Mouse (Mus musculus) ES-E14 (cell line): ENCODE data around the gene Fam216b. TPM values are rescaled to one million over a fixed set of nuclear protein-coding genes. Genes with fewer than 3 reads are reported as not detected.

Source experiments
- DNase-seq: peaks from one replicate; pipeline ENCODE4 v3.0.0-alpha.2; 2013; ENCODE audit warnings: low read depth, low spot score
- H3K27ac ChIP-seq: 2 replicates; pipeline ENCODE4 v1.5.1; 2012; ENCODE audit warnings: low read depth, mild to moderate bottlenecking, low read length, moderate library complexity, mixed read lengths; ENCODE audit not compliant: poor library complexity, insufficient read depth, severe bottlenecking
- H3K36me3 ChIP-seq: 2 replicates; pipeline ENCODE4 v1.6.1; 2012; ENCODE audit warnings: mild to moderate bottlenecking, low read length, moderate library complexity, mixed read lengths; ENCODE audit not compliant: control insufficient read depth, poor library complexity, insufficient read depth, severe bottlenecking
- H3K4me1 ChIP-seq, 2 experiments: fragments of 150-350 bp in 1 of 2; sonication (generic) in 1 of 2; 2 replicates each; pipeline ENCODE4 v1.6.1; 2012; ENCODE audit warnings: low read length in 2 of 2, mild to moderate bottlenecking in 1 of 2, mixed read lengths in 1 of 2; ENCODE audit not compliant: control insufficient read depth in 2 of 2, insufficient read depth in 2 of 2, poor library complexity in 1 of 2
- H3K4me3 ChIP-seq, 2 experiments: fragments of 150-350 bp in 1 of 2; sonication (generic) in 1 of 2; 2 replicates each; pipeline ENCODE4 v1.5.1; 2012; ENCODE audit warnings: low read length in 2 of 2, low read depth in 1 of 2, mild to moderate bottlenecking in 1 of 2, mixed read lengths in 1 of 2; ENCODE audit not compliant: insufficient read depth in 1 of 2, poor library complexity in 1 of 2, severe bottlenecking in 1 of 2
- H3K9ac ChIP-seq: 2 replicates; pipeline ENCODE4 v1.6.1; 2012; ENCODE audit warnings: low read depth, mild to moderate bottlenecking, low read length, mixed read lengths; ENCODE audit not compliant: poor library complexity, insufficient read depth, severe bottlenecking
- H3K9me3 ChIP-seq: fragments of 150-350 bp; sonication (generic); 2 replicates; pipeline ENCODE4 v1.6.1; 2012; ENCODE audit warnings: low read depth, mild to moderate bottlenecking, low read length; ENCODE audit not compliant: control insufficient read depth, insufficient read depth
- CHD2 ChIP-seq: IDR thresholded peaks from 2 replicates; pipeline ENCODE4 v1.6.1; 2014; ENCODE audit warnings: mild to moderate bottlenecking, low read depth, low read length, inconsistent platforms
- HCFC1 ChIP-seq: IDR thresholded peaks from 2 replicates; pipeline ENCODE4 v1.6.1; 2012; ENCODE audit warnings: low read length, inconsistent platforms, borderline replicate concordance; ENCODE audit not compliant: insufficient read depth
- MAFK ChIP-seq: IDR thresholded peaks from 2 replicates; pipeline ENCODE4 v1.6.1; 2014; ENCODE audit warnings: mild to moderate bottlenecking, low read depth, low read length, inconsistent platforms; ENCODE audit not compliant: insufficient read depth
- ZC3H11A ChIP-seq: IDR thresholded peaks from 2 replicates; pipeline ENCODE4 v1.6.1; 2012; ENCODE audit warnings: low read depth, mild to moderate bottlenecking, inconsistent platforms, low read length, borderline replicate concordance
- ZNF384 ChIP-seq: IDR thresholded peaks from 2 replicates; pipeline ENCODE4 v1.6.1; 2012; ENCODE audit warnings: low read depth, low read length, inconsistent platforms
- in situ Hi-C, 2 experiments: fragments of 600-800 bp; cut with MboI; formaldehyde crosslinking; loops; one replicate each; pipeline ENCODE4 v1.15.1; 2025; ENCODE audit warnings: low sequenced_read_pairs in 2 of 2, inconsistent platforms in 1 of 2; ENCODE audit not compliant: unreplicated experiment in 2 of 2
- total RNA-seq: library from RNA; depleted of rRNA; stranded (reverse); fragments of 300-350 nt; gene quantifications from 2 replicates; pipeline ENCODE4 v1.2.3, GENCODE M21; 2012; rRNA removed

Fam216b gene
- total RNA-seq, result not detected in 2 replicates

DNA sequence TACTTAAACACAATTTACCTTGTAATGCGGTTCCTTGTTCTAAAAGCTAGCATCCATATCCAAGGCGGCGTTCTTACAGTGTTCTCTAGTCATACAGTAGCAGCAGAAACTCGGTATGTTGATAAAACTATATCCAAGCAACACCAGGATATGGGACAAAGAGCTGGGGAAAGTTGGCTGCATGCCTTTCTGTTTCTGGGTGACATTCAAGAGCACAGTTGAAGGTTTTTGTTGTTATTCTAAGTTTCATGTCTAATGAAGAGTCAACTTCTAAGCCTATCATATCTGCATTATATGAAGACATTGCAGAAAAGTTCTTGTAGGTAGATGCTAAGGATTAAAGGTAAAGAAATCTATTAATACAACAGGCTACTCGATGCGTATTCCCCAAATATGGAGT, at the start of gene Fam216b:
Gene Fam216b, minus strand, starts transcription at position 101 of the 400 bp plus-strand sequence.
- Histone ChIP-seq H3K36me3 (no peaks in the 10 kb centered on the region), H3K9ac (no peak within 1 kb of the TSS), H3K27ac (no peak within 1 kb of the TSS), H3K4me1 (no peaks in the 10 kb centered on the region), H3K4me3 (no peak within 1 kb of the TSS), H3K9me3 (no peaks in the 10 kb centered on the region)
- in situ Hi-C loops, result no loop called here
- TF ChIP-seq CHD2, result no peak
- no peak for TF ChIP-seq HCFC1
- TF ChIP-seq ZNF384, result no peak
- no peak for TF ChIP-seq ZC3H11A
- no peak for TF ChIP-seq MAFK
- DNase-seq, result no peak

DNA sequence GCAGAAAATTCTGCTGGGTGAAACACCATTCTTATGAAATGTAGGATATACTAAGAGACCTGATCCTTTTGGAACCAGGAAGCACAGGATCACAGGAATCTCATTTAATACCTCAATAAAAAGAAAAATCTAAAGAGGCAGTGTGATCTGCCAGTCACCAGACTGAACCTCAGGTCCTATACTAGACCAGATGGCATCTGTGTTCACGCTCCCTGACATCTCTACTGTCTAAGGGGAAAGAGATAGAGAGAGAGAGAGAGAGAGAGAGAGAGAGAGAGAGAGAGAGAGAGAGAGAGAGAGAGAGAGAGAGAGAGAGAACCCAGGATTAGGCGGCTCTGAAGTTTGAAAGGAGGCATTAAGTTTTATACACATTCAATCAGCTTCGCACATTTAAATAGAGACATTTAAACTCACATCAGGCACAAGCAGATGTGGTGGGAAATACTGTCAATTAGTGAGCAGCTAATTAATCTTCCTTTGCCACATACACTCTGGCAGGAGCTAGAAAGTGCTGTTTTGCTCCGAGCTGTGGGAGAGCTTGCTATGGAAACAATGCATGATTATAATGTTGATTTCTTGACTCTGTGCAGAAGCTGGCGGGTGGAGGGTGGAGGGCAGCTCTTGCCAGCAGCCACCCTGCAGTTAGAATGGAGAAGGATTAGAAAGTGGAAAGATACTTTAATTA, 43.7 kb upstream of the Fam216b start:
- H3K9me3 ChIP-seq, result no peaks in the 10 kb centered on the region
- no peak for TF ChIP-seq HCFC1
- no peak for TF ChIP-seq CHD2
- no peak for TF ChIP-seq ZNF384
- TF ChIP-seq MAFK, result no peak
- no peak for TF ChIP-seq ZC3H11A

DNA sequence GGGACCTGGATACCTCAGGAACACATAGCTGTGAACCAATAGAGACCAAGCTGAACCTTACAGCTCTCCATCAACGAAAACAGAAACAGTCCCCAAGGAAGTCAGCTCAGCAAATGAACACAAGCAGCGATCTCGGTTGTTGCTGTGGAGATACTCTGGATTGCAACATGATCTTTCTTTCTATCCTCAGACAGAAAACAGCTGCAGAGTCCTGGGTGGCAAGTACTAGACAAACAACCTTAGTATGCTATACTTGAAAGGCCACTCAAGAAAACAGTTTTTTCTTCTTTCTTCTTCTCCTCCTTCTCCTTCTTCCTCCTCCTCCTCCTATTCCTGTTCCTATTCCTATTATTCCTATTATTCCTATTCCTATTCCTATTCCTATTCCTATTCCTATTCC, 37.9 kb upstream of the Fam216b start:
- Histone ChIP-seq H3K36me3 (no peaks in the 10 kb centered on the region), H3K9me3 (no peaks in the 10 kb centered on the region), H3K4me3 (no peak overlapping the region), H3K9ac (no peak overlapping the region), H3K4me1 (no peaks in the 10 kb centered on the region), H3K27ac (no peak overlapping the region)
- no peak for TF ChIP-seq ZC3H11A
- TF ChIP-seq HCFC1, result no peak
- TF ChIP-seq ZNF384, result no peak
- TF ChIP-seq MAFK, result no peak
- no peak for DNase-seq
- in situ Hi-C loops, result no loop called here

More for the DNA sequence above, 43.7 kb upstream of the Fam216b start:
- DNase-seq, result no peak
- Histone ChIP-seq H3K27ac (no peak overlapping the region), H3K9ac (no peak overlapping the region), H3K4me1 (0 out of 4 replicates have a peak, but pooled peaks cover 0 to 2% of the 10 kb centered on the region in 2 experiments), H3K36me3 (no peaks in the 10 kb centered on the region), H3K4me3 (no peak overlapping the region)
- in situ Hi-C loops, result no loop called here

DNA sequence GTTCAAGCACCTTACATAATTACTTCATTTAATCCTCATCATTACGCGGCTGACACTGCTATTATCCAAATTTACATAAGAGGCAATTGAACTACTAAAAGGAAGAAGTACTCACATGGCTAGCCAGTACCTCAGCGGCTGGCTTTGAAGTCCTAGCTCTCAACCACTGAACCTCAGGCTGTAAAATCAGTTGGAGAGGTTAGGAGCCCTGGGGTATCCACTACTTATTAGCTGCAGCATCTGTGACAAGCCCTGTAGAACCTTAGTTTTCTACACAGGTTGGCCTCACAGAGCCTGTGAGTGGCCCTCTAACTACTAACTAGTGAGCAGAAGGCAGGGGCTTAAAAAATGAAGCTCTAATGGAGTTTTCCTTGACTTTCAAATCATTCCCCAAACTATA, 31.5 kb upstream of the Fam216b start:
- DNase-seq, result no peak
- Histone ChIP-seq H3K27ac (no peak overlapping the region), H3K9ac (no peak overlapping the region), H3K4me3 (no peak overlapping the region), H3K4me1 (peaks cover 0 to 4% of the 10 kb centered on the region in 2 experiments; a peak in 1 of 4 replicates), H3K9me3 (no peaks in the 10 kb centered on the region), H3K36me3 (no peaks in the 10 kb centered on the region)
- in situ Hi-C loops, result no loop called here
- no peak for TF ChIP-seq CHD2
- TF ChIP-seq HCFC1, result no peak
- no peak for TF ChIP-seq MAFK
- TF ChIP-seq ZNF384, result no peak
- TF ChIP-seq ZC3H11A, result no peak
